Mouse (Mus musculus): Measurements from ENCODE around the gene Fibp. TPM values are rescaled to one million over a fixed set of nuclear protein-coding genes. Genes with fewer than 3 reads are reported as not detected.

Fibp gene
- polyA plus RNA-seq, 1 experiment, result 99.5 TPM

GRCm38 (mm10) chr19:5447515-5448353, 12.7 kb upstream of the Fibp start, which contains the start of gene Fosl1:
TSS of gene Fosl1 (plus strand) at chr19:5447547.
- H3K27ac ChIP-seq (ENCODE audit: insufficient read depth, low read depth, low read length), result no peak within 1 kb of the TSS
- TF ChIP-seq POLR2A (IDR thresholded peaks at IDR 0.05; ENCODE audit: low read depth, low read length), result no peak
- no peak for TF ChIP-seq CTCF (conservative IDR thresholded peaks at IDR 0.05; ENCODE audit: insufficient read depth, insufficient read length, low read depth, low read length)
- H3K4me3 ChIP-seq (ENCODE audit: insufficient read depth, low read depth, low read length), result peak within 1 kb of the TSS; percentile 53
- DNase-seq, result peak; percentile 60
- under 1% methylated on average over 70 of the region's 70 CpGs for WGBS
- 0 out of 2 replicates have a peak, but pooled peaks cover 10% of the 10 kb centered on the region for H3K4me1 ChIP-seq (ENCODE audit: control insufficient read depth, insufficient read depth, low read length)
- H3K36me3 ChIP-seq (ENCODE audit: control insufficient read depth, insufficient read depth, low read length), result no peaks in the 10 kb centered on the region
- peaks cover 4% of the 10 kb centered on the region for H3K27me3 ChIP-seq (replicated peaks; ENCODE audit: control insufficient read depth, insufficient read depth, low read length)

GRCm38 (mm10) chr19:5448354-5449150, 11.9 kb upstream of the Fibp start:
- Histone ChIP-seq H3K27me3 (replicated peaks; ENCODE audit: control insufficient read depth, insufficient read depth, low read length) (peaks cover 4% of the 10 kb centered on the region), H3K27ac (ENCODE audit: insufficient read depth, low read depth, low read length) (no peak overlapping the region), H3K36me3 (ENCODE audit: control insufficient read depth, insufficient read depth, low read length) (no peaks in the 10 kb centered on the region), H3K4me1 (ENCODE audit: control insufficient read depth, insufficient read depth, low read length) (0 out of 2 replicates have a peak, but pooled peaks cover 10% of the 10 kb centered on the region), H3K4me3 (ENCODE audit: insufficient read depth, low read depth, low read length) (no peak overlapping the region)
- no peak for DNase-seq
- no peak for TF ChIP-seq CTCF (conservative IDR thresholded peaks at IDR 0.05; ENCODE audit: insufficient read depth, insufficient read length, low read depth, low read length)
- TF ChIP-seq POLR2A (IDR thresholded peaks at IDR 0.05; ENCODE audit: low read depth, low read length), result no peak
- 8% methylated on average over 36 of the region's 36 CpGs for WGBS

- DNase-seq, result no peak
- Histone ChIP-seq H3K4me3 (ENCODE audit: insufficient read depth, low read depth, low read length) (no peak overlapping the region), H3K27ac (ENCODE audit: insufficient read depth, low read depth, low read length) (no peak overlapping the region), H3K27me3 (replicated peaks; ENCODE audit: control insufficient read depth, insufficient read depth, low read length) (peaks cover 4% of the 10 kb centered on the region), H3K4me1 (ENCODE audit: control insufficient read depth, insufficient read depth, low read length) (0 out of 2 replicates have a peak, but pooled peaks cover 10% of the 10 kb centered on the region), H3K36me3 (ENCODE audit: control insufficient read depth, insufficient read depth, low read length) (no peaks in the 10 kb centered on the region)
- TF ChIP-seq POLR2A (IDR thresholded peaks at IDR 0.05; ENCODE audit: low read depth, low read length) (no peak), CTCF (conservative IDR thresholded peaks at IDR 0.05; ENCODE audit: insufficient read depth, insufficient read length, low read depth, low read length) (no peak)
- 87% methylated on average over 3 of the region's 3 CpGs for WGBS
These were observed 10.7 kb upstream of the Fibp start for GRCm38 (mm10) chr19:5449673-5450072.

GRCm38 (mm10) chr19:5451766-5452165, 8.6 kb upstream of the Fibp start:
- Histone ChIP-seq H3K27ac (ENCODE audit: insufficient read depth, low read depth, low read length) (no peak overlapping the region), H3K36me3 (ENCODE audit: control insufficient read depth, insufficient read depth, low read length) (0 out of 2 replicates have a peak, but pooled peaks cover 1% of the 10 kb centered on the region), H3K27me3 (replicated peaks; ENCODE audit: control insufficient read depth, insufficient read depth, low read length) (peaks cover 4% of the 10 kb centered on the region), H3K4me1 (ENCODE audit: control insufficient read depth, insufficient read depth, low read length) (0 out of 2 replicates have a peak, but pooled peaks cover 3% of the 10 kb centered on the region), H3K4me3 (ENCODE audit: insufficient read depth, low read depth, low read length) (no peak overlapping the region)
- 76% methylated on average over 6 of the region's 6 CpGs for WGBS
- no peak for DNase-seq
- TF ChIP-seq CTCF (conservative IDR thresholded peaks at IDR 0.05; ENCODE audit: insufficient read depth, insufficient read length, low read depth, low read length) (no peak), POLR2A (IDR thresholded peaks at IDR 0.05; ENCODE audit: low read depth, low read length) (no peak)

GRCm38 (mm10) chr19:5455037-5455436, 5.4 kb upstream of the Fibp start:
- H3K4me3 ChIP-seq (ENCODE audit: insufficient read depth, low read depth, low read length), result no peak overlapping the region
- H3K27ac ChIP-seq (ENCODE audit: insufficient read depth, low read depth, low read length), result no peak overlapping the region; the same call in 1 of the 2 replicates
- DNase-seq, result no peak
- H3K27me3 ChIP-seq (replicated peaks; ENCODE audit: control insufficient read depth, insufficient read depth, low read length), result no peaks in the 10 kb centered on the region
- no peak for TF ChIP-seq POLR2A (IDR thresholded peaks at IDR 0.05; ENCODE audit: low read depth, low read length)
- no peak for TF ChIP-seq CTCF (conservative IDR thresholded peaks at IDR 0.05; ENCODE audit: insufficient read depth, insufficient read length, low read depth, low read length)
- WGBS, result 70% methylated on average over 12 of the region's 12 CpGs
- no peaks in the 10 kb centered on the region; the same call in 1 of the 2 replicates for H3K4me1 ChIP-seq (ENCODE audit: control insufficient read depth, insufficient read depth, low read length)
- H3K36me3 ChIP-seq (ENCODE audit: control insufficient read depth, insufficient read depth, low read length), result 0 out of 2 replicates have a peak, but pooled peaks cover 1% of the 10 kb centered on the region

GRCm38 (mm10) chr19:5455568-5455967, 4.8 kb upstream of the Fibp start:
- DNase-seq, result no peak
- peak overlapping the region; percentile 47 for H3K4me3 ChIP-seq (ENCODE audit: insufficient read depth, low read depth, low read length)
- TF ChIP-seq CTCF (conservative IDR thresholded peaks at IDR 0.05; ENCODE audit: insufficient read depth, insufficient read length, low read depth, low read length), result no peak
- no peak for TF ChIP-seq POLR2A (IDR thresholded peaks at IDR 0.05; ENCODE audit: low read depth, low read length)
- 0 out of 2 replicates have a peak, but pooled peaks cover 1% of the 10 kb centered on the region for H3K36me3 ChIP-seq (ENCODE audit: control insufficient read depth, insufficient read depth, low read length)
- H3K27me3 ChIP-seq (replicated peaks; ENCODE audit: control insufficient read depth, insufficient read depth, low read length), result no peaks in the 10 kb centered on the region
- H3K27ac ChIP-seq (ENCODE audit: insufficient read depth, low read depth, low read length), result peak overlapping the region; percentile 37
- 67% methylated on average over 8 of the region's 8 CpGs for WGBS
- no peaks in the 10 kb centered on the region; the same call in 1 of the 2 replicates for H3K4me1 ChIP-seq (ENCODE audit: control insufficient read depth, insufficient read depth, low read length)
